Mouse (Mus musculus) ES-Bruce4 (cell line): Measurements from ENCODE around the gene Nat8f2.

Experiments
- CTCF ChIP-seq: IDR thresholded peaks from one replicate; pipeline ENCODE4 v1.8.1; 2011; ENCODE audit warnings: low read depth, low read length
- POLR2A ChIP-seq: IDR thresholded peaks from one replicate; pipeline ENCODE4 v1.8.1; 2011; ENCODE audit warnings: low read length; ENCODE audit not compliant: insufficient read depth

GRCm38 (mm10) chr6:85909704-85910103, 40.7 kb upstream of the Nat8f2 start:
- no peak for TF ChIP-seq POLR2A
- TF ChIP-seq CTCF = no peak
